Mouse (Mus musculus): ENCODE measurements at regions not wholly inside any gene's neighbourhood (a gene's known extent, or its start where the extent isn't known, plus 50 kb on each side); places are given as distances from the start of the nearest gene placed in this dataset.

DNA sequence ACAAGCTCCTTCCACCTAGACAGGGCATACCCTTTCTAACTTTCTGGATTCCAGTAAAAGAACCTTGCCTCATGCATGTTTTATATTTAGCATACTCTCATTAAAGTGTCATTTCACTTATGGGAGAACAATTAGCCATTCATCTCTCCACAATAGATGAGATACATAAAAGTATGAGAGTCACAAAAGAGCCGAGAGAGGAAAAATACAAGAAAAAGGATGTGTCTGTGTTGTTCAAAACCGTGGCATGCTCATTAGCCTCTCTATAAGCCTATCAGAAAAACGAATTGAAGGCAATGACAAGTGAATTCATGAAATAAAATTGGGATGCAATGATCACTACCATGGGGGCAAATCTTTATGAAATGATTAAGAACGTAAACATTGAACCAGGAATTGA is 299.9 kb upstream of the Nbea start:
- Histone ChIP-seq H3K4me1 (ENCODE audit: control insufficient read depth in 2 of 2, insufficient read depth in 2 of 2, low read length in 2 of 2, poor library complexity in 1 of 2) (no peaks in the 10 kb centered on the region), H3K27ac (ENCODE audit: insufficient read depth, low read depth, low read length, poor library complexity, severe bottlenecking) (no peak overlapping the region), H3K4me3 (ENCODE audit: insufficient read depth in 1 of 2, low read depth in 1 of 2, low read length in 2 of 2, poor library complexity in 1 of 2, severe bottlenecking in 1 of 2) (no peak overlapping the region), H3K9ac (ENCODE audit: insufficient read depth, low read depth, low read length, poor library complexity, severe bottlenecking) (no peak overlapping the region), H3K9me3 (ENCODE audit: control insufficient read depth, insufficient read depth, low read depth, low read length) (no peaks in the 10 kb centered on the region), H3K36me3 (ENCODE audit: control insufficient read depth, insufficient read depth, low read length, poor library complexity, severe bottlenecking) (no peaks in the 10 kb centered on the region)
- no peak for TF ChIP-seq ZNF384 (IDR thresholded peaks at IDR 0.05; ENCODE audit: low read depth, low read length)
- no peak for TF ChIP-seq ZC3H11A (IDR thresholded peaks at IDR 0.05; ENCODE audit: borderline replicate concordance, low read depth, low read length)
- TF ChIP-seq MAFK (IDR thresholded peaks at IDR 0.05; ENCODE audit: insufficient read depth, low read depth, low read length), result no peak
- no peak for TF ChIP-seq CHD2 (IDR thresholded peaks at IDR 0.05; ENCODE audit: low read depth, low read length)
- TF ChIP-seq HCFC1 (IDR thresholded peaks at IDR 0.05; ENCODE audit: borderline replicate concordance, insufficient read depth, low read length), result no peak
- DNase-seq (ENCODE audit: low read depth, low spot score), result no peak
- in situ Hi-C loops (cut with MboI; ENCODE audit: low sequenced_read_pairs in 2 of 2, unreplicated experiment in 2 of 2), result no loop called here

DNA sequence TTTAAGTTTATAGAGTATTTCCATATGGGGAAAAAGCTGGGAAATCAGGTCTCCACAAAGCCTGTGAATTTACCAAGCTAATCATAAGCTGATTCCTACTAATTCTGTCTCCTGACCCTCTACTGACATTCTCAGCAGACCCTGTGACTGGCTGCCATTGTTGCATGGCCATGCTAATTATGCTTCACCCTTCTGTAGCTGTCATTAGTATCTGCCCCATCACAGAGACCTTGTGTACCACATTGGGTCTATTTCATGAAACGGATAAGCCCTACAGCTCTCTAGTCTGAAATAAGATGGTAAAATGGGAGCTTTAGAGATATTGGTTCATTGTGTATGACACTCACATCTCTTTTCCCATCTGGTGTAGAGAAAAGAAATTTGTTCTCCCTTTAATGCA is 296.0 kb upstream of the Nbea start:
- in situ Hi-C loops (cut with MboI; ENCODE audit: low sequenced_read_pairs in 2 of 2, unreplicated experiment in 2 of 2), result no loop called here

DNA sequence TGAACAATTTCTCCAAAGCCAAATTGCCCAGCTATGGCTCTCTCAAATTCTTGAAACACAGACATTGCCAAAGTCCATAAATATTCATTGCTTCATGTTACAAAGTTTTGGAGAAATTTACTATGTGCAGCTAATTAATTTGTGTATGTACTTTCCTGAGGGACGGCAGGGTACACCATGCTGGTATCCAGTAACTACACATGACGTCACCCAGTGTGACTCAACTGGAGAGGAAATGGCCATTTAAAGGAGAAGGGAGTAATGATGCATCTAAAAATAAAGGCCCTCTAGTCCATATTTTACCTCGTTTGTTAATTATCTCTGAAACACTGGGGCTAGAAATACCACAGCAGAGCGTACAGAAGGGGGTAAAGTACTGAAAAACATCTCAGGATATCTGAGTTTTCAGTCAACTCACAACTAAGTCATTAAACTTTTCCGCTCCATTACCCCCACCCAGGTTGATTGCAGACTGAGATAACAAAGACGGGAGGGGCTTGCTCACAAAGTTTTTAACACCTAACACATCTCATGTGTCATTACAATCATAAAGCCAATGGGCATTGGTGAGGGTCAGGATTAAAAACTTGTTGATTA is 295.1 kb upstream of the Nbea start:
- Histone ChIP-seq H3K9me3 (ENCODE audit: control insufficient read depth, insufficient read depth, low read depth, low read length) (no peaks in the 10 kb centered on the region), H3K9ac (ENCODE audit: insufficient read depth, low read depth, low read length, poor library complexity, severe bottlenecking) (no peak overlapping the region), H3K36me3 (ENCODE audit: control insufficient read depth, insufficient read depth, low read length, poor library complexity, severe bottlenecking) (no peaks in the 10 kb centered on the region), H3K27ac (ENCODE audit: insufficient read depth, low read depth, low read length, poor library complexity, severe bottlenecking) (no peak overlapping the region), H3K4me1 (ENCODE audit: control insufficient read depth in 2 of 2, insufficient read depth in 2 of 2, low read length in 2 of 2, poor library complexity in 1 of 2) (no peaks in the 10 kb centered on the region), H3K4me3 (ENCODE audit: insufficient read depth in 1 of 2, low read depth in 1 of 2, low read length in 2 of 2, poor library complexity in 1 of 2, severe bottlenecking in 1 of 2) (no peak overlapping the region)
- DNase-seq (ENCODE audit: low read depth, low spot score), result no peak
- TF ChIP-seq ZNF384 (IDR thresholded peaks at IDR 0.05; ENCODE audit: low read depth, low read length) (no peak), MAFK (IDR thresholded peaks at IDR 0.05; ENCODE audit: insufficient read depth, low read depth, low read length) (no peak), HCFC1 (IDR thresholded peaks at IDR 0.05; ENCODE audit: borderline replicate concordance, insufficient read depth, low read length) (no peak), ZC3H11A (IDR thresholded peaks at IDR 0.05; ENCODE audit: borderline replicate concordance, low read depth, low read length) (no peak), CHD2 (IDR thresholded peaks at IDR 0.05; ENCODE audit: low read depth, low read length) (no peak)
- in situ Hi-C loops (cut with MboI; ENCODE audit: low sequenced_read_pairs in 2 of 2, unreplicated experiment in 2 of 2), result no loop called here

More for the DNA sequence above, 296.0 kb upstream of the Nbea start:
- H3K9ac ChIP-seq (ENCODE audit: insufficient read depth, low read depth, low read length, poor library complexity, severe bottlenecking), result no peak overlapping the region
- no peak overlapping the region for H3K4me3 ChIP-seq (ENCODE audit: insufficient read depth in 1 of 2, low read depth in 1 of 2, low read length in 2 of 2, poor library complexity in 1 of 2, severe bottlenecking in 1 of 2)
- no peak for DNase-seq (ENCODE audit: low read depth, low spot score)
- TF ChIP-seq CHD2 (IDR thresholded peaks at IDR 0.05; ENCODE audit: low read depth, low read length) (no peak), HCFC1 (IDR thresholded peaks at IDR 0.05; ENCODE audit: borderline replicate concordance, insufficient read depth, low read length) (no peak), ZNF384 (IDR thresholded peaks at IDR 0.05; ENCODE audit: low read depth, low read length) (no peak), MAFK (IDR thresholded peaks at IDR 0.05; ENCODE audit: insufficient read depth, low read depth, low read length) (no peak), ZC3H11A (IDR thresholded peaks at IDR 0.05; ENCODE audit: borderline replicate concordance, low read depth, low read length) (no peak)
- H3K36me3 ChIP-seq (ENCODE audit: control insufficient read depth, insufficient read depth, low read length, poor library complexity, severe bottlenecking), result no peaks in the 10 kb centered on the region
- no peaks in the 10 kb centered on the region for H3K4me1 ChIP-seq (ENCODE audit: control insufficient read depth in 2 of 2, insufficient read depth in 2 of 2, low read length in 2 of 2, poor library complexity in 1 of 2)
- no peak overlapping the region for H3K27ac ChIP-seq (ENCODE audit: insufficient read depth, low read depth, low read length, poor library complexity, severe bottlenecking)
- no peaks in the 10 kb centered on the region for H3K9me3 ChIP-seq (ENCODE audit: control insufficient read depth, insufficient read depth, low read depth, low read length)

DNA sequence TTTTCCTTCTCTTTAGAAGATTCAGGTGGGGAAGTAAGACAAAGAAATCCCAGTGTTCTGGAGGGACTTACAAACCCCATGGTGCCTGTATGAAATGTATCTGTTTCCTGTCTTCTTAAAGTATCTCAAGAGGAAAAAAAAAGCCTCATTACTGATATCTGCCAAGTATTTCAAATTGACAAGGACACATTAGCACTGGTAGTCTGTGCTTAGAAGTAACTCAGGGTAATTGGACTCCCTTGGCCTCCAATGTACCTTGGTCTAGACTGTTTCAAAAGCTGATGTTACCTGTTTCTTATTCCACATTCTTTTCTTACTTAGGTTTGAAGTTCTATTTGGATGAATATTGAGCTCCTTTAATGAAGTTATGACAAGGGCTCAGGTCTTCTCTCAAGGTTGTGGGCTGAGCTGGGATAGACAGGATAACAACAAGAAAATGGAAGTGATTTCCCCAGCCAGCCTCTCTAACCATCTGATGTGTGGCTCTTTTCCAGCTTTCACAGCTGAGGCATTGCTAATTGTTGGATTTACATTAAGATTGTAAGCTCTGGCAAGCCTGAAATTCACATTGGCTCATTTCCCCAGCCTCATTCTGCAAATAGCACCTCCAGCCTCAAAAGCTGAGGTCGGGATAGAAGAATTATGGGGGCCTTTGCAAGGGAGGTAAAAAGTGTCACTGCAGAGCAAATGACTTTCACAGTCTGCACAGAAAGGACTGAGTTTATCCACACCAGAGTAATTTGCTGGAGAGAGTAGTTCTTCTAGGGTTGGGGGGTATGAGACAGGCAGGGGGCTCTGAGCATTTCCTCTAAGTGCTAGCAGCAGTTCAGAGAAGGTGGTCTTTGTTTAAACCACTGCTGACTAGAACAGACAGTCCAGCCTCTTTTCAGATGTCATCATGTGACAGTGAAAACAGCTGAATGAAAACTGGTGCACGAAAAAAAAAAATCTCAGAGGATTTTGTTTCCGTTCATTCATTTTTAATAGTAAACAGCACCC is 292.3 kb upstream of the Nbea start:
- Histone ChIP-seq H3K4me1 (ENCODE audit: control insufficient read depth in 2 of 2, insufficient read depth in 2 of 2, low read length in 2 of 2, poor library complexity in 1 of 2) (no peaks in the 10 kb centered on the region), H3K9me3 (ENCODE audit: control insufficient read depth, insufficient read depth, low read depth, low read length) (no peaks in the 10 kb centered on the region), H3K27ac (ENCODE audit: insufficient read depth, low read depth, low read length, poor library complexity, severe bottlenecking) (no peak overlapping the region), H3K36me3 (ENCODE audit: control insufficient read depth, insufficient read depth, low read length, poor library complexity, severe bottlenecking) (no peaks in the 10 kb centered on the region), H3K4me3 (ENCODE audit: insufficient read depth in 1 of 2, low read depth in 1 of 2, low read length in 2 of 2, poor library complexity in 1 of 2, severe bottlenecking in 1 of 2) (no peak overlapping the region), H3K9ac (ENCODE audit: insufficient read depth, low read depth, low read length, poor library complexity, severe bottlenecking) (no peak overlapping the region)
- in situ Hi-C loops (cut with MboI; ENCODE audit: low sequenced_read_pairs in 2 of 2, unreplicated experiment in 2 of 2), result no loop called here
- DNase-seq (ENCODE audit: low read depth, low spot score), result no peak
- TF ChIP-seq ZC3H11A (IDR thresholded peaks at IDR 0.05; ENCODE audit: borderline replicate concordance, low read depth, low read length) (no peak), MAFK (IDR thresholded peaks at IDR 0.05; ENCODE audit: insufficient read depth, low read depth, low read length) (no peak)

Measured in ES-E14 (cell line).